Mouse (Mus musculus) cerebellum, adult (tissue): ENCODE results near the gene Tfap2a.
A peak's percentile ranks its signal among the peaks of the same experiment; 100 is the strongest.

ENCODE experiments used
- ATAC-seq: cut with Nextera tagmentation; 2 replicates; pipeline ENCODE4 v1.9.2; 2017; ENCODE audit warnings: mild to moderate bottlenecking, moderate library complexity, mixed read lengths; ENCODE audit not compliant: insufficient number of reproducible peaks, low FRiP score, low TSS enrichment

Tfap2a gene

GRCm38 (mm10) chr13:40735416-40736106 lies 2.6 kb downstream of the Tfap2a start:
- ATAC-seq = no peak

DNA sequence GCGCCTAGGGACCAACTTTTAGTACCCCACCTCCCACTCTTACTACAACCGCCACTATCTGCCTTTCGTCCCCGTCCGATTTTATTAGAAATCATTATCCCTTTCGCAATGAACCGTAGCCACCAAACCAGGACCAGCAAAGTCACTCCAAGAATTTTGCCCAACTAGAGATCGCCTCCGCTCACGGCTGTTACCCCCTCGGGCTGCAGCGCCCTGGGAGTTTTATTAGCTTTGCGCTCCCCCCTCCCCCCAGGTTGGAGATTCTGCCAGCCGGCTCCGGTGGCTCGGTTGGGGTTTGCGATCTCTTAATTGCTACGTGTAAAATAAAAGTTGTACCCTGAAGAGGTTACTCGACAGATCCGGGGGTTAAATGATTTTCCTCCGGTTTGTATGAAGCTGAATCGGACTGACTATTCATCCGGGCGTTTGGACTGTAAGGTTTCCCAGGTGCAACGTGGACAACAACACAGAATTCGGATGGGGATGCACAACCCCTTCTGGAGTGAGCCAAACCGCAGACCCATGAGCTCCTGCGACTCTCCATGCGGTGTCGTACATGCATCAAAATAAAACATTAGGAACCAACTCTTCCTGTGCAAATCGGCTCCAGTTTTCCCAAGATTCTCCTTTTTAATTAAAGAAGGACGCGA lies 3.7 kb downstream of the Tfap2a start:
- ATAC-seq = no peak

GRCm38 (mm10) chr13:40733542-40734151 lies 4.5 kb downstream of the Tfap2a start:
- ATAC-seq = no peak; the same call in 1 of the 2 replicates

- no peak for ATAC-seq
Observed at GRCm38 (mm10) chr13:40732816-40733541, 5.2 kb downstream of the Tfap2a start.

DNA sequence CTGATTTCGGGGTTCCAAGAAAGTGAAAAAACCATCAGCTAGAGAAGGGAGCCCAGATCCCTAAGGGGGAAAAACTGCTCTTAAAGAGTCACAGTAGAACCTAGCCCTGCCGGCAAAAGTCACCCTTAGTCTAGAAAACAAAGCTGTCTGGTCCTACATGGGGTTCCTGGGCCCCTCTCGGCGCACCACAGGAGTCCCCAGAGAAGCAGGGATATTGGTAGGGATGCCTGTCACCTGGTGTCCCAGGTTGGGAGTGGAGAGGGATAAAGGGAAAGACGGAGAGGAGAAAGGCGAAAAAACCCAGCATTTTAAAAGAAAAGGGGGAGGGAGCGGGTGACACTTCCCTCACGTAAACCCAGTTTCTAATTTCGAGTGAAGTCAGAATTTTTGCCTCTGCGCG lies 6.1 kb downstream of the Tfap2a start:
- ATAC-seq = no peak

DNA sequence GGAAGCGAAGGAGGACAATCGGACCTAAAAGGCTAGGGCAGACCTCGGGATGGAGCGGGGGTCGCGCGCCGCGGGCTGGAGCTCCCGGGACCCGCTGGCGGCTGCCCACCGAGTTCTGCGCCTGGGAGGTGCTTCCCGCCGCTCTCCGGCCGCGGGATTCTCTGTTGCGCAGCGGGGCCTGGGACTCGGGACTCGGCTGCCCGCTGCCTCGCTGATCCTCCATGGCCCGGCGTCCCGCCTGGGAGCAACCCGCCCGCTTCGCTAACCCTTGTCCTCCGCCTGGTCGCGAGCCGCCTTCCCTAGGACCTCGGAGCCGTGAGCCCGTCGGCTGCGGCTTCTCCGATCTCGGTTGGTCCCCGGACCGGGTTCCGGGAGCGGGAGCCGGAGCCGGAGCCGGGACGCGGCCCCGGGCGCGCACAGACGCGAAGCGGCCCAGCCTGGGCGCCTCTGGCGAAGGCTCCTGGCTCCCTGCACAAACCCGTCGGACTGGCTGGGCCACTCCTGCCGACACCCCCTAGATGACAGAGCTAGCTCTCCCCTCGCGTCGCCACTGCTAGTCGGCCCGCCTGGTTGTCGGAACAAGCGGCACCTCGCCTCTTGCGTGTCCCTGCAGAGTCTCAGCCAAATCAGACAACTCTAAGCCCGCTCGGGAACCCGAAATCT lies 6.9 kb downstream of the Tfap2a start:
- ATAC-seq = no peak

DNA sequence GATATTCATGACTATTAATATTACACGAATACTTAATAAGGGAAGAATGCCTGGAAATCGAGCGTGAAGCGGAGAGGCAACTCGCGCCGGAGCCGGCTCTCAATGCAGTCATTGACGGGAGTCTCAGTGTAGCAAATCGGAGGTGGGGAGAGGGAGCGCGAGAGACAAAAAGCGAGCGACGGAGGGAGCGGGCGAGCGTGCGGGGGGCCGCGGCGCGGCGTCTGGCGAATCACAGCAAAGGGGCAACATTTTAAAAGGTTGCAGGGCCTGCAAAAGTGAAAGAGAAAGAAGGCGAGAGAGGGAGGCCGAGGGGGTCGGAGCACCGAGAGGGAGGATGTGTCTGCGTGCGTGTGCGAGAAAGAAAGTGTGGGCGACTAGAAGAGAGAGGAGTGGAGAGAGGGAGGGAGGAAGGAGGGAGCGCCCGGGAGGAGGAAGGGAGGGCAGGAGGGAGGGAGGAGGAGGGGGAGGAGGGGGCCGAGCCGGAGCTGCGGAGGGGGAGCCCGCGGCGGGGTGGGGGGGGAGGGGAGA lies 7.5 kb downstream of the Tfap2a start:
- no peak for ATAC-seq

GRCm38 (mm10) chr13:40729592-40730431 lies 8.4 kb downstream of the Tfap2a start:
- ATAC-seq = no peak

DNA sequence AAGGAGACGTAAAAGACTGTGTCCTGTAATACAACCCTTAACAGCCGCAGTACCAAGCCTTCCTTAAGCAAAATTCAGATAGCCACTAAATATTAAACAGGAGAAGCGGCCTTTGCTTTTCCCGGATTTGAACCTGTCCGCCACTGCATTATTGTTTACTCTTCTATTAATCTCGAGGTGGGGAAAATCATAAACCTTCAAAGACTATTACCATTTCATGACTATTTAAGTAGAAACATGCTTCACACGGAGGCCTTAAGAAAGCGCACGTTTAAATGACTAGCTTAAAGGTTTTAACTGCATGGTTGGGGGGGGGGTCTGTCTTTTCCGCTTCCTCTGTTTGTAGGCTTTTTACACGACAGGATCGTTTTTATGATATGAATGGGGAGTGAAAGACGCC lies 9.1 kb downstream of the Tfap2a start:
- no peak for ATAC-seq

DNA sequence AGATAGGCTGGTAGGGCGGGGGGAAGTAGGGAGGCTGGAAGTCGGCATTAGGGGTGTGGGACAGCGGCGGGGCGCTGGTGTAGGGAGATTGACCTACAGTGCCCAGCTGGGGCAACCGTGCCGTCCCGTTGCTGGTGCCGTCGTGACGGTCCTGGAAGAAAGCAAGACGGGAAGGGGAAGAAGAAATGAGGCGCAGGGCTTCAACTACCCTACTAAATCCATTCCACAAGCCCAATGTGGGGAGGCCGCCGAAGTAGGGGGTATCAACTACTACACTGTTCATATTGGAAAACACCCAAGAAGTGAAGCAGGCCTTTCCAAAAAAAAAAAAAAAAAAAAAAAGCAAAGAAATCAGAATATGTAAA lies 9.6 kb downstream of the Tfap2a start:
- no peak for ATAC-seq

DNA sequence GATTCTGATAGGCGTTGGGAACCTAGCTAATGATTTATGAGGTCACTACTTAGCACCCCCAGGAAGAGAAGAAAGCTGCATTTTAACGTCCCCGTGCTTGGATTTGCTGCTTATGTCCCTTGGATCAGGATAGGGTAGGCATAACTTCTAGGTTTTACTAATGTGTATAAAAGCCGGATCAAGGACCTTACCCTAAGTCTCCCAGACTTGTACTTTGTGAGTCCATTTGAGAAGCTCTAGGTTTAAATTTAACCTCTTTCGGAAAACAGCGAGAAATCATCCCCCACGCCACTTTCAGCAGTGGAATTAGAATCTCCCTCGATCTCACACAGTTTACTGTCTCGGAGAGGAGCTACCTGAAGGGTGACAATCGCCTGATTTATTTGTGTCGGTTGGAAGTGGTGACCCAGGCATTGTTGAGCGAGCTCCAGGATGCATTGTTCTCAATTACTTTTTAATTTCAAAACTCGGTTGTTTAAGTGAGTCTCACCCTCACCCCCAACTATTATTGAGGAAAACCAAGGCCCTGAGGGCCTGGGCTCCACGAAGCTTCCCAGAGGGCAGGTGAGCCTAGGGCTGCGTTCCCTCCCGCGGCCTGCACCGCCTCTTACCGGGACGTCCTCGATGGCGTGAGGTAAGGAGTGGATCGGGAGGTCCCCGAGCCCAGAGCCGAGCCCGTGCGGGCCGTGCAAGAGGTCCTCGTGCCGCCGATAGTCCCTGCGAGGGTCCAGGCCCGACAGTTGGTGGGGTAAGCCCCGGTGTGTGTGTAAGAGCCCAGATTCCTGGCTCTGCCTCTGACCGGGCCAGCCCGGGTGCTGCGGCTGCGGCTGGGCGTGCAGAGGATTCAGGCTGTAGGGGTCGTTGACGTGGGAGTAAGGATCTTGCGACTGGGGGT lies 10.2 kb downstream of the Tfap2a start:
- no peak for ATAC-seq

DNA sequence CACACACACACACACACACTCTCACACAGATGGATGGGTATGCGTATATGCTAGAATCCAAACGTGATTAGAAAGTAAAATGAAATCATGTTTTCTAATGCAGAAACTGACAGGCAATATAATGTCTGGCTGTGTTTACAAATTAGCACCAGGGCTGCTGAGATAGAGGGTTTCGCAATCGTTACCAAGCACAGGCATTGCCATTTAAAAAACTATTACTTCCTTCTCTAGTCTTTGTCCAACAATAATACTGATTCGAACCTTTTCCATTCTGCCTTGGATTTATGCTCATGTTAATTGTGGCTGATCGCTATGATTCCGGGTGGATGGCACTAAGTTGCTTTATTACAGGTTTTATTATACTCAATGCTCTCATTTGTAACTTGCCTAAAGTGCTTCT lies 12.3 kb downstream of the Tfap2a start:
- no peak for ATAC-seq

GRCm38 (mm10) chr13:40723598-40723920 lies 14.6 kb downstream of the Tfap2a start:
- no peak for ATAC-seq

DNA sequence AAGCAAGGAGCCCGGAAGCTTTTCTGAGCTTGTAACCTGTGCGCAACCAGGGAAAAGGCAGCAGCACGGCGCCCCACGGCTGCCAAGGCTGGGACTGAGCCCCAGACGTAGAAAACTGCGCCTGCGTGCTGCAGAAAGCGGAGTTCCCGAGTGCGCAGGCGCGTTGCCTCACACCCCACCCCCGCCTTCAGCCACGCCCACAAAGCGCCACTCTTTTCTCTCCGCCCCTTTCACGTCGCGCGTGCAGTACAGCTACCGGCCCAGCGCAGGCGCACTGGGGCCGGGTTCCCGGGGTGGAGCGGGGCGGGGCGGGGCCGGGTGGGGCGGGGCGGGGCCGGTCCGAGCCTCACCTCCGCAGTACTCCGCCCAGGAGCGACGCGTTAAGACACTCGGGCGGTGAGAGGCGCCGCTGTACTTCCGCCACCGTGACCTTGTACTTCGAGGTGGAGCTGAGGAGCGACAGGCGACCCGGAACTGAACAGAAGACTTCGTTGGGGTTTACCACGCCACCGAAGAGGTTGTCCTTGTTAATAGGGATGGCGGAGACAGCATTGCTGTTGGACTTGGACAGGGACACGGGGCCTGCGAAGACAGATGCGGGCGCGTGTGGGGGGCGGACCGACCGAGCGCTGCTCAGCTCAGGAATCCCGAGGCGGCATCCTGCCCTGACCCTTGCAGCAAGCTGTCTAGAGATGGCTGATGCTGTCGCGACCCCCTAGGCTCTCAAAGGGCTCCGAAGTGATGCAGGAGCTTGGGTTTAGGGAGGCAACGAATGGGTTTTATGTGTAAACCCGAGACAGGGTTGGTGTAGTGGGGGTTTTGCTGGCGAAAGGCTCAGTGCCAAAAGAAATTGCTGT lies 15.2 kb downstream of the Tfap2a start:
- ATAC-seq = peak; percentile 86

- no peak for ATAC-seq
Observed at GRCm38 (mm10) chr13:40719741-40720082, 18.5 kb downstream of the Tfap2a start.

GRCm38 (mm10) chr13:40719066-40719740 lies 19.0 kb downstream of the Tfap2a start:
- ATAC-seq = no peak
